Mouse (Mus musculus): Measurements from ENCODE around the gene Ammecr1.
A peak's percentile ranks its signal among the peaks of the same experiment; 100 is the strongest.

Gene Ammecr1

DNA sequence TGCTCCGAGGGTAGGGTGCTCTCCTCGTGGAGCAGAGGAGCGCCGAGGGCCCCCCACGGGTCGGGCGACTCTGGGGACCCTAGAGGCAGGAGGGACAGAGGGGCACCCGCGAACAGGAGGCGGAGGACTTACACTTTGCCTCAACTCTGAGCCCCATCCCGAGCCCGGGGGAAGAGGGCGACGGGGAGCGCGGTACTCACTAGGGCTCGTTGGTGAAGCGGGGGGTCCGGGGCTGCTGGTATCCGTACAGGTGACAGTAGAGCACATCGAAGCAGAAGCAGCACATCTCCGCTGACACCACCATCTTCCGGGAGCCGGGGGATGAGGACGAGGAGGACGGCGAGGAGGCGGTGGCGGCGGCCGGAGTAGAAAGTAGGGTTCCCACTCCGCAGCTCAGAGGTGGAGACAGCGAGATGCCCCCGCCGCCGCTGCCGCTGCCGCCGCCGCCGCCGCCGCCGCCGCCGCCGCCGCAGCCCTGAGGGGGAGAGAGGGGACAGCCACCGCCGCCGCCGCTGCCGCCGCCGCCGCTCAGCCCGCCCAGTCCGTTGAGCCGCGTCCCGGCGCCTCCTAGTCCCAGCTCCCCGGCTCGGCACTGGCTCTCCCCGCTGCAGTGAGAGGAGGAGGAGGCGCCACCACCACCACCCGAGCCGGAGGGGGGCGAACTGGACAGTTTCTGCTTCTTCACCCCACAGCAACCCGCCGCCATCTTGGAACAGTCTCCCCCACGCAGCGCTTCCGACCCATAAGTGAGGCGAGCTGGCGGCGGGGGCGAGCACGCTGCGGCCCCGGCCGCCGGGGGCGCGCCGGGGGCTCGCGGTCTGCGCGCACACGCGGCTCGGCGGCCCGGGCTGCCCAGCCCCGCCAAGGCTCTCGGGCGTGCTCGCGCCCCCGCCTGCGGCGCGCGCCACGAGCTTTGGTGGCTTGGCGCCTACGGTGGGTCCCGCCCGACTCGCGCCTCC lies at the start of gene Ammecr1:
Gene Ammecr1 (minus strand): TSS at position 721 of the 959 bp plus-strand sequence.
- peak; percentile 76 for DNase-seq (ENCODE audit: extremely low spot score)

DNA sequence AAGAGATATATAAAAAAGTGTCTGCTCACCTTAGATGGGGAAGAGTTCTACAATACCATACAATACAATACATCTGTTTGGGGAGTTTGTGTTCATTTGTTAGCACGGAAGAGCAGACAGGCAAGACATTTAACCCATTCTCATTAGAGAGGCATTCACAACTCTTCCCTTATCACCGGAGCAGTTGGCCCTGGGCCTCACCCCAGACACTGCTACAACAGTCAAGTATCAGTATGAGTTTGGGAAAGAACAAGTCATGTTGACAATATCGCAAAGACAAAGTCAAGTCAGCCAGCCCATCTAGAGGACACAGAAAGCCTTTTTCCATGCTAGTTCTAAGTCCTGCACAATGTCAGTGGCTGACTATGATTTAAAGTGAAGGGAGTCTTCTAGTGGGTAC lies 47.6 kb upstream of the Ammecr1 start:
- no peak for DNase-seq (ENCODE audit: extremely low spot score)

DNA sequence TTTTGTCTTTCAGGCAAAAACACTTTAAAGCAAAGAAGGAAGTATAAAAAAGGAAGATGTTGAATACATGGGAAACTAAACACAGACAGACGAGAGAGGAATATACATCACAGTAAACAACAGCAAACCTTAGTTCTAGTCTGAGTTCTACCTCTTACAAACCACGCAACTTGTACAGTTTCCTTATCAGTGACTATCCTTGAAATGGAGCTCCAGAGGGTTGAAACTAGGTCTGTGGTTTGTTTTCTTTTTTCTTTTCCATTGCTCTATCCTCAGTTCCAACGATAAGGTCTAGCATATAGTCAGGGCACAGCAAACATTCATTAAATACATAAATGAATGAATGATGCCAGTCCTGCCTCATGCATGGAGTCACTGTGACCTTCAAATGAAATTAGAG lies 45.8 kb upstream of the Ammecr1 start:
- no peak for DNase-seq (ENCODE audit: extremely low spot score)

DNA sequence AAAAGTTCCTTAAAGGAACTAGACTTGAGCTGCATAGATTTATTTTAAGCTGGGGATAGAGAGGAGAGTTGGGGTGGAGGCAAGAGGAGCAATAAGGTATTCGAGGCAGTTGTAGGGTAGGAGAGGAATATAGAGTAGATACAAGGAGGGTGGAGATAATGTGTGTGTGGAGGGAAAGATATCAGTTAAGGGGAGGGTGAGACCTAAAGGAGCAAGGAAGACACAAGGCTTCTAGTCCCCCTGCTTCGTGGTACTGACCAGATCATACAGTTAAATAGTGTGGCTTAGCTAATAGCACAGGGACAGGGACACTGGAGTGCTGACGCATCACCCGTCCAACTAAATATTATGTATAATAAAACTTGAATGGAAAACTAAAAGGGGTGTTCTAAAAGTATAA lies 45.3 kb upstream of the Ammecr1 start:
- no peak for DNase-seq (ENCODE audit: extremely low spot score)

DNA sequence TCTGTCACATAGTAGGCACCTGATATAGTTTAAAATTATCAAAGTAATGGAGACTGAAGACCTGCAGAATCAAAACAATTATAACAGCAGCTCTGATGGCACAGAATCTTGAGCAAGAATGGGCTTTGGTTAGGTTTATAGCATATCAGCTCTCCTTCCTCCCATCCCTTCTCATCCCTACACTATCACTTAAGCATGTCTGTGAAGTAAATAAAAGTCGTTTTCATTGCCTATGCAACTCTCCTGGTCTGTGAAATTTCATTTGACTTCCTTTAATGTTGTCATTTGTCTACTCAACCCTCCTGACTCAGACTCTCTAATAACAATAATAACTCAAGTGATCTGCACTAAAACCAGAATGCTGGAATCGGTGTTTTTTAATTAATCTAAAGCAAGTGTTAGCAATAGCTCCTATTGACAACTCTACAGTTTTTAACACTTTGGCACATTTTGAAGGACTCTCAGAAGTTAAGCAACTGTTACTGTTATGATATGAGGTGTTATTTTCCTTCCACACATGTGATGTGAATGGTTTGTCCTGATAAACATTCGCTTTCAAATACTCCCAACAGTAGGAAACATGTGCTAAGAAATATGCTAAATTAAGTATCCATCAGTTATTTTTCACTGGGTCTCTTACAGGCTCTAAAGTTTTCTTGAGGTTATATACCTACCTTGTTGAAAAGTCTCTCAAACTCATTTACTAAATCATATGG lies 37.8 kb upstream of the Ammecr1 start:
- no peak for DNase-seq (ENCODE audit: extremely low spot score)

DNA sequence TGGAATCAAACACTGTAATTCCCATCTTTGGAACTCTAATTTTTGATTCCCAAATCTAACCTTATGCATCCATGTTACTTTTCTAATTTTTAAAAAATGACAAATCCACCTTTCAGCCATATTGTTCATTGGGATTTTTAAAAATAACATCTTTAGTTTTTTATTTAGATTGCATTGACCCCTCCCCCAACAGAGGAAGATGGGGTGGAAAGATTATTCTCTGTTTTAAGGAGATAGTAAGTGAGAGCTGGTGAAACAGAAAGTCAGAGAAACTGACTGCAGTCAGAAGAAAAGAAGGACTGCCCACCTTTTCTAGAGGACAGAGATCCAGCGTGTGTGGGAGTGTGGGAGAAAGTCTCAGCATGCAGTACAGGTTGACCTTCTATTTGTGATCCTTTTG lies 30.7 kb upstream of the Ammecr1 start:
- DNase-seq (ENCODE audit: extremely low spot score): no peak

DNA sequence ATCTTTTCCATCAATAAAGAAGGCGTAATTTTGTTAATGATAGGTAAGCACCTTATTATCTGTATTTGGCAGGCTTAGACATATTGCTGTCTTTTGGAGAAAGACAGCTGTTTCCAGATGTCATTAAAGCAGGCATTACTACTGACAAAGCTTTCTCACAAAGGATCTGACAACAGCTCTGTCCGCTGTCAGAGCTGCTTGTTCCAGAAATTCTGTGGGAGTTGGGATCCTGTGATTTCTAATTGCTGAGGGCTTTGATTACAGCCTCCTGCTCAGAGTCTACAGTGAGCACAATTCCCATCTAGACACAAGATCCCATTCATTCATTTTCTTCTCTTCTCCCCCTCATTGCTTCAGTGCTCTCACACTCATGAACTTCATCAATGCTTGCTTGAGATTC lies 28.0 kb upstream of the Ammecr1 start:
- DNase-seq (ENCODE audit: extremely low spot score): no peak

DNA sequence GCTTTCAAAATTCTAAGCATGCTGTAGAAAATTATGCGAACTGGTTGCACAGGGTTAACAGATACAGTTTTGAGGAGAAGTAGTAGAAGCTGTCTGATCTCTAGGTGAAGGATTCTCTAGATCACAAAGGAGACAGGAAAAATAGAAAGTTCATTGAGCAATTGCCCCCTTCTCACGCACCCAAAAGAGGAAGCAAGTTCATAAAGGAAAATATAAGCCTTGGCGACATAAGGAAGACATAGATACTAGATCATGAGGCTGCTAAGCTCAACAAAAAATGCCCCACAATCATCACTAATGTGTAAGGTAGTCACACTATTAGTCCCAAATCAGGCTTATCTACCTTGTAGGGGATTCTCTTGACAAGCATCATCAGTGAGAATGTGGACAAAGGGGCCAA lies 17.6 kb upstream of the Ammecr1 start:
- DNase-seq (ENCODE audit: extremely low spot score): no peak

DNA sequence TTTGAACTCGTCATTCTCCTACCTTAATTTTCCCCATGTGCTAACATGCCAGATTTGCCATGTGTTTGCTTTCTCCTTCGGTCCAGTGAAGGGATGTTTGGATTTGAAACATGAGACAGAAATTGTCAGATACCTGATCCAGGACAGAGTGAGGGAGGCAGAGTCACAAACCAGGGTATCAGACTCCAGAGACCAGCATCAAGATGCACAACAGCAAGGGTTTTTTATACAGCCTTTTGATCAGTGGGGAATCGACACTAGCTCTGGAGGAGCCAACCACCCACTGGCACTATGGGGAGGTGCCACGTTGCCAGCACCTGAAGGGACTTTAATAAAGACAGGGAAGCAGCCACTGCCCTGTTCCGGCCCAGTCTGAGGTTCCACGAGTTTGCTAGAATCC lies 17.1 kb upstream of the Ammecr1 start:
- DNase-seq (ENCODE audit: extremely low spot score): no peak

DNA sequence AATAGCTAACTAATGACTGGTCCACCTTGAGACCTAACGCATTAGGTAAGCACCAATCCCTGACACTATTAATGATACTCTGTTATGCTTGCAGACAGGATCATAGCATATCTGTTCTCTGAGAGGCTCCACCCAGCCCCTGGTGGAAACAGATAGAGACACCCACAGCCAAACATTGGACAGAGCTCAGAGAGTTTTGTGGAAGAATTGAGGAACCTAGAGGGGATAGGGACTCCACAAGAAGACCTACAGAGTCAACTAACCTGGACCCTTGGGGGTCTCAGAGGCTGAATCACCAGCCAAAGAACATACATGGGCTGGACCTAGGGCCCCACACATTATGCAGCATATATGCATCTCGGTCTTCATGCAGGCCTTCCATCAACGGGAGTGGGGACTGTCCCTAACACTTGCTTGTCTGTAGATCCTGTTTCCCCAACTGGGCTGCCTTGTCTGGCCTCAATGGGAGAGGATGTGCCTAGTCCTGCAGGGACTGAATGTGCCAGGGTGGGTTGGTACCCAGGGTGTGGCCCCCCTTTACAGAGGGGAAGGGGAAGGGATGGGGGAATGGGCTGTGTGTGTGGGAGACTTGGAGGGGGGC lies 15.1 kb upstream of the Ammecr1 start:
- no peak for DNase-seq (ENCODE audit: extremely low spot score)

DNA sequence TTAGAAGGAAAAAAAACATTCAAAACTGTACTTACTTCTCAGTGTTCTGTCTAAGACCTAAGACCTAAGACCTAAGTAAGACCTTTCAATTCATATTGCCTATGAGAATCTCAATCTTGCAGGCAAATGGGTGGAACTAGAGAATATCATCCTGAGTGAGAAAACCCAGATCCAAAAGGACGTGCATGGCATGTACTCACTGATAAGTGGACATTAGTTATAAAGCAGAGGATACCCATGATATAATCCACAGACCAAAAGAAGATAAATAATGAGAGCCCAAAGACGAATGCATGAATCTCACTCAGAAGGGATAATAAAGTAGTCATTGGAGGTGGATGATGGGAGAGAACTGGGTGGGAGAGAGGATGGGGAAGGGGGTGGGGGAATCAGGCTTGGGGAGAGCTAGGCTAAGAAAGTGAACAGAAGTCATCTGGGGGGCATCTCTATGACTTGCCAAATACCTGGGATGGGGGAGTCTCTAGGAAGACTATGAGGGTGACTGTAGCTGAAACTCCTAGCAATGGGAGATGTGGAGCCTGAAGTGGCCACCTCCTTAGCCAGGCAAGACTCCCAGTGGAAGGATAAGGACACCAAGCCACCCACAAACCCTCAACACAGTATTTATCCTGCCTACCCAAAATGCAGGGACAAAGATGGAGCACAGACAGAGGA lies 14.5 kb upstream of the Ammecr1 start:
- DNase-seq (ENCODE audit: extremely low spot score): no peak

DNA sequence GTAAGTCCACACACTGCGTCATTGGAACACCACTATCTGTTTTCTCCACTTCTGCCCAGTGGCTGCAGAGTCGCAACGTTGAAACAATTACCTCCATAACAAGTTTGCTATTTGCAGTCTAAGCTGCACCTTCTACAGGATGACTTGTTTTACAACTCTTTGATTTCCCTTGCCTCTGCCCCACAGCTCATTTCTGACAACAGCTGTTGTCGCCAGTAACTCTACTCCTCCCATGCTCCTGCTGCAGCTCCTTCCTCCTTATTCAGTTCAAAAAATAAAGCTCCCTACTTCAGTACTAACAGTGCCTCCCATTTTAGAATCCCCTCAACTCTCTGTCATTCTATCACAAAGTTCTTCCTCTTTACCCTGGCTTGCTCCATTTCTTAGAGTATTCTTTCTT lies 12.7 kb upstream of the Ammecr1 start:
- DNase-seq (ENCODE audit: extremely low spot score): no peak

DNA sequence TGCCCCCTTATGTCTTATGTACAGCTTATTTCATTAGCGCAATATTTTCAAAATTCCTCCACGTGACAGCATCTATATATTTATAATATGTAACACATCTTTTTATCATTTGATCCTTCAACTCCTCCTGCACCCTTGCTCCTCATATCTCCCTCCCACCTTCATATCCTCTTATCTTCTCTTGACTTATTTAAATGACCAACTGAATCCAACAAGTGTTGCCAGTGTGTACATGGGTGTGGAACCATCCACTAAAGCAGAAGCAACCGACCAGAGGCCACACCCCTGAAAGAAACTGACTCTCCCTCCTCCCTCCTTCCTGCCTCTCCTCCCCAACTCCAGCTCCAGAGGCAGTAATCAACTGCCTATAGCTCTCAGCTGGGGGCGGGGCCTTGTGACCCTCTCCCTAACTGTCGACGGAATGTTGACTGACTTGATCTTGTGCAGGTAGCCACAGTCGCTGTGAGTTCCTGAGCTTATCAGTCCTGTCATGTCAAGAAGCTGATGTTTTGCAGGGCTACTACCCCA lies 6.0 kb upstream of the Ammecr1 start:
- DNase-seq (ENCODE audit: extremely low spot score): peak; percentile 6

DNA sequence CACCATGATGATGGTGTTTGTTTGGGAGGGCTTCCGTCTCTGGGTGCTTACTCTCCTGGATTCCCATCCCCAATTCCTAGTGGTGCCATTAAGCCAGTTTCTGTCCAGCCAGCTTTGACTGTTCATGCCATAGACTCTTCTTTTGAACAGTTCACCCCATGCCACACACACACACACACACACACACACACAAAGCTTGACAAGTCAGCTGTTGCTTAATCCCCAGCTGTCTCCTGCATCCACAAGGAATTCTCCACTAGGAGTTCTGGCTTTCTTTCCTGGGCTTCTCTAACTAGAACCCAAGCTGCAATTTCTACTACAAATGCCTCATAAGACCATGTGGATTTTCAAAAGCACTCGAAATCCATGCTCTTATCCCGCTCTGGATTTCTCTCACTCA lies 5.2 kb upstream of the Ammecr1 start:
- no peak for DNase-seq (ENCODE audit: extremely low spot score)

DNA sequence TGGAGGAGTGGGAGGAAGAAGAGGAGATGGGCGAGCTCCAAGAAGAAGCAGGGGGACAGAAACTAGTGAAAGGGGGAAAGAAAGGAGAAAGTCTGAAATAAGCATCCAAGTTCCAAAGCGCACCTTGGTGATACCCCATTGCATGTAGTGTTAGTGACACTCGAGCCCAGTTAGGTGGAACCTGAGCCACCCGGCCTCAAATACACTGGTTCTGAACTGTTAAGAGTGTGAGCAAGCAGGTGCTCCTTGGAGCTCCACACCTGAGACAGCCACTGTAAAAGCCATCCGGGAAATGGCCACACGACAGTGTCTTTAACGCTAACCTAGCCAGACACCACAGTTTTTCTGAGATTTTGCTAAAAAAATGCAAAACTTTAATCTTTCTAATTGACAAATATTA lies 539 bp upstream of the Ammecr1 start:
- peak; percentile 2 for DNase-seq (ENCODE audit: extremely low spot score)

DNA sequence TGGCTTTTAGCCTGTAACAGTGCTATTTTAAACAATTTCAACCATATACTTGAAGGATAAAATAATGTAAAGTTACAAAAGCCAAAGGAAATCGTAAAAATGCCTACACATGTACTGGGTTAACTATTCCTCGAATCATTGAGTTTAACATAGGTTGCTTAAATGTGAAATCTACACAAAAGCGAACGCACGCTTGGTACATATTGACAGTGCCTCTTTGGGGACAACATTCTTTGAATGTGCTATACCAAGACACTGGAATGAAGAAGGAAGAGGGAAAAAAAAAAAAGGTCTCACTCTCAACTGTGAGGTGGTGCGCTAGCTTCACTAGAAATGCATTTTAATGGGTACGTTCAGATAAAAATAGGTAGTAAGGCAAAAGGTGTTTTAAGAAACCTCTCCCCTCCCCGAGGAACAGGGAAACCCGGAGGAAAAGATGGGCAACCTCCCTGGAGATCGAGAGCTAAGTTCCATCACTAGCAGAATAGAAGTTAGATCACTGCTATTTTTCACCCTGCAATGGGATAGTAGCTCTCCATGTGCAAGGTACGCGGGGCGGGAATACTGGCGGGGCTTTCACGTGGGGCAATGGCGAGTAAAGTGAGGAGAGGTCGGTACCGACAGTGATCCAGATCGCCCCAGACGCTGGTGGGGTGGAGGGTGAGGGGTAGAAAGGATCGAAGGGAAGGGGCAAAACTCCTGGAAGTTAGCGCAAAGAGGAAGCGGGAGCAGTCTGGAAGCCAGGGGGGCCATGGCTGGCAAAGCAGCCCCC lies 1.1 kb downstream of the Ammecr1 start:
- DNase-seq (ENCODE audit: extremely low spot score): no peak

DNA sequence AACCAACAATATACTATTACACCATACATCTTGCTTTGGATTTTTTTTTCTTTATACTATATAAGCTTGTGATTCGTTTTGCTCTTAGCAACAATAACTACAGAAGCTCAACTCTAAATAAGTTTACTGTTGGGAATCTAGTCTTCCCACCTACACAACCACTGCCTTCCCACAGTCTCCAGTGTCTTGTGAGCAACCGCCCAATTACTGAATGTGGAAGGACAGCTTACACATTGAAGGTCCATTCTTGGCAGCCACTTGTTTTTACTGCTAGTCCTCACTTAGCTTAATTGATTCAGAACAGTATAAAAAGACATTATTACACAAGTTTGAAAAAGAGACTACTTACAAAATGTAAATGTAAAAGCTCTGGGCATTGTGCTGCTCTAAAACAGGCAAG lies 6.1 kb downstream of the Ammecr1 start:
- no peak for DNase-seq (ENCODE audit: extremely low spot score)

DNA sequence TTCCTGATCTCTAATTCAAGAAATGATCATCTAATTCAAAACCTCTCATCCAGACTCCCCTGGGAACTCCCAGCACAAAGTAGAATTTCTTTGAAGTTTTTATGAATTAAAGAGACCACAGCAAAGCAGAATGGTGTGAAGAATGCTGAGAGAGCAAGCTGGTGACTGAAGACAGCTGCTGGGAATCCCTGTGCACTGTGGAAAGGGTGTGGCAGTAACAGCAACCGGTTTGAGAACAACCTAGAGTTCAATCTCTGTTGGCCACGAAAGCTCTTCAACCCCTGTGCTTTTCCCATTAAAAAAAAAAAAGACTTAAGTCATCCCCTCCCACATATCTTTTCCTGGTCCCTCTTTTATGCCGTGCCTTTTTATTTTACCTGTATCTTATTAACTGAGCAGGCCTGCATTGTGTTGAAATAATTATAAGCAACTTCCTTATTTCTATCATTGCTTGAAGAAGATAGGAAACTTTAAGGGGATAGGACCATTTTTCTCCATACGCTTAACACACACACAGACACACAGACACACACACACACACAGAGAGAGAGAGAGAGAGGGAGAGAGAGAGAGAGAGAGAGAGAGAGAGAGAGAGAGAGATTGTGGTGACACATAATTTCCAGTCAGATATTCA lies 6.7 kb downstream of the Ammecr1 start:
- DNase-seq (ENCODE audit: extremely low spot score): no peak

DNA sequence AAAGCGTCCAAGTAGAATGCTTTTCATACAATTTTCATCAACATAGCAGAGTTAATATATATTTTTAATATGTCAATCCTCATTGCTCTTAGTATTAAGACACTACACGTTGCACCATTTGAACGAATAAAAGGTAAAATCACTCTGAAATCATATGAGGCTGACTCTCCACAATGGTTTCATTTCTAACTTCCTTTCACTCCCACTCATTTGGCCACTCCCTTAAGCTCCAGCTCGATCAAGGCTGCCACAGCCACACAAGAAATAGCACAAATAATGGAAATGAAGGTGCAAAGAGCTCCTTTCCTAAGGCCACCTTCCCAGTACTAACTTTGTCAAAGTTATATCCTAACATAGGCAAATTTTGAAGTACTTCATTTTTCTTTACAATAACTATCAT lies 38.1 kb downstream of the Ammecr1 start:
- no peak for DNase-seq (ENCODE audit: extremely low spot score)

DNA sequence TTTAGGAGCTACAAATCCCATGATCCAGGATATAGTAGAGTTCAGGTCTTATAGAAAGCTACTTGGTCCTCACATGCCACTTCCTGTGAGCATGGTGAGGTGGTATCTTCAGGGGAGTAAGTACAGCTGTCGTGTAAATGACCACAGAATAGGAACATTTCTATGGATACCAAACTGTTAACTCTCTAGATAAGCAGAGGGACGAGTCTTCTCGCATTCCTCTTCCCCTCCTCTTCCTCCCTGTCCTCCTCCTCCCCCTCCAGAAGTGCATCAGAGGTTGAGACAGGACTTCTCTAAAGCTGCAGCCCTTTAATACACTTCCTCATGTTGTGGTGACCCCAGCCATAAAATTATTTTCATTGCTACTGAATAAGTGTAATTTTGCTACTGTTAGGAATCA lies 49.1 kb downstream of the Ammecr1 start:
- DNase-seq (ENCODE audit: extremely low spot score): no peak

DNA sequence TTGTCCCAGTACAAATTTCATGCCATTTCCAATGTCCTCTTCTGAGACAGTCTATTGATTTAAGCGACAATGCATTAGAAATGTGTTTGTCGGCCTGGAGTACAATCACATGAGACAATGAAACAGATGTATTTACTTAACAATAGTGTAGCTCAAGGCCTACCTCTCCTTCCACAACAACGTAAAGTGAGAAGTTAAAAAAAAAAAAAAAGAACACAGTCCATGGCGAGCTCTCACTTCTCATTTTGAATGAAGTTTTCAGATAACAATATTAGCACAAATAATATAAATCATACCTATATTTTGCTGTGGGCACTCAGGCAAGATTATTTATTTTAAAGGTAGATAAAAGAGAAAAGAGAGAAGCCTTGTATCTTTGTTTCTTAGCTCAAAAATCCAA lies 49.8 kb downstream of the Ammecr1 start:
- DNase-seq (ENCODE audit: extremely low spot score): no peak
